Mouse (Mus musculus): ENCODE results near the gene Ripk3.

GRCm38 (mm10) chr14:55815310-55815751 is 26.7 kb upstream of the Ripk3 start:
- TF ChIP-seq CTCF (IDR thresholded peaks at IDR 0.05; ENCODE audit: borderline replicate concordance, insufficient read depth, low read depth, low read length) (no peak), POLR2A (IDR thresholded peaks at IDR 0.05; ENCODE audit: borderline replicate concordance, insufficient read depth, low read length) (no peak)
